Mouse (Mus musculus) myocyte (in vitro differentiated cells): ENCODE results near the gene Crisp3. TPM values are rescaled to one million over a fixed set of nuclear protein-coding genes. Genes with fewer than 3 reads are reported as not detected.
"Not testable (repeated sequence)": the region's sequence is repeated elsewhere in the genome, so short reads cannot be mapped to it uniquely, and the experiment has no call there.

ENCODE experiments used
- H3K27me3 ChIP-seq: one replicate; pipeline ENCODE4 v1.6.1; 2011; ENCODE audit not compliant: control insufficient read depth, insufficient read depth, insufficient read length
- H3K36me3 ChIP-seq: one replicate; pipeline ENCODE4 v1.6.1; 2011; ENCODE audit not compliant: control insufficient read depth, insufficient read depth
- H3K4me2 ChIP-seq: one replicate; pipeline ENCODE4 v1.6.1; 2011; ENCODE audit warnings: low read depth, control low read depth
- H3K4me3 ChIP-seq: one replicate; pipeline ENCODE4 v1.5.1; 2011; ENCODE audit warnings: mild to moderate bottlenecking, control low read depth, moderate library complexity
- H3K79me2 ChIP-seq: one replicate; pipeline ENCODE4 v1.6.1; 2011; ENCODE audit not compliant: control insufficient read depth, insufficient read depth
- H3ac ChIP-seq: one replicate; pipeline ENCODE4 v1.6.1; 2011; ENCODE audit not compliant: control insufficient read depth, insufficient read length
- CEBPB ChIP-seq: IDR thresholded peaks from 2 replicates; pipeline ENCODE4 v1.6.1; 2011; ENCODE audit warnings: mild to moderate bottlenecking, moderate library complexity; ENCODE audit not compliant: poor library complexity, insufficient read depth, severe bottlenecking
- E2F4 ChIP-seq: IDR thresholded peaks from one replicate; pipeline ENCODE4 v1.6.1; 2011; ENCODE audit warnings: mild to moderate bottlenecking, control low read depth, moderate library complexity; ENCODE audit not compliant: insufficient read depth
- MAX ChIP-seq: IDR thresholded peaks from one replicate; pipeline ENCODE4 v1.6.1; 2011; ENCODE audit warnings: low read depth, mild to moderate bottlenecking, control low read depth
- MYOD1 ChIP-seq, 3 experiments: IDR thresholded peaks; one replicate each; pipeline ENCODE4 v1.6.1; 2011; ENCODE audit warnings: control low read depth in 2 of 3, low read depth in 2 of 3, mild to moderate bottlenecking in 2 of 3, moderate library complexity in 1 of 3; ENCODE audit not compliant: insufficient read length in 2 of 3, control insufficient read depth in 1 of 3
- MYOG ChIP-seq, 3 experiments: IDR thresholded peaks; one replicate each; pipeline ENCODE4 v1.6.1; 2011; ENCODE audit warnings: control low read depth in 2 of 3, low read depth in 2 of 3, mild to moderate bottlenecking in 2 of 3; ENCODE audit not compliant: insufficient read length in 2 of 3, control insufficient read depth in 1 of 3, insufficient read depth in 1 of 3
- POLR2A ChIP-seq: IDR thresholded peaks from one replicate; pipeline ENCODE4 v1.6.1; 2011; ENCODE audit warnings: low read depth, mild to moderate bottlenecking, control low read depth, moderate library complexity; ENCODE audit not compliant: insufficient read length
- POLR2AphosphoS2 ChIP-seq: IDR thresholded peaks from one replicate; pipeline ENCODE4 v1.6.1; 2011; ENCODE audit warnings: low read depth, control low read depth; ENCODE audit not compliant: insufficient read length
- REST ChIP-seq: IDR thresholded peaks from one replicate; pipeline ENCODE4 v1.6.1; 2011; ENCODE audit warnings: mild to moderate bottlenecking, control low read depth, moderate library complexity; ENCODE audit not compliant: insufficient read depth, insufficient read length
- SRF ChIP-seq: IDR thresholded peaks from one replicate; pipeline ENCODE4 v1.6.1; 2011; ENCODE audit warnings: low read depth; ENCODE audit not compliant: control insufficient read depth, insufficient read length
- TCF12 ChIP-seq: IDR thresholded peaks from one replicate; pipeline ENCODE4 v1.6.1; 2011; ENCODE audit warnings: mild to moderate bottlenecking, control low read depth; ENCODE audit not compliant: poor library complexity, insufficient read depth, severe bottlenecking
- TCF3 ChIP-seq: IDR thresholded peaks from one replicate; pipeline ENCODE4 v1.6.1; 2011; ENCODE audit warnings: low read depth, control low read depth; ENCODE audit not compliant: insufficient read length
- USF1 ChIP-seq: IDR thresholded peaks from one replicate; pipeline ENCODE4 v1.6.1; 2011; ENCODE audit warnings: low read depth, mild to moderate bottlenecking, control low read depth, moderate library complexity
- polyA plus RNA-seq: library from polyadenylated mRNA; unstranded; fragments of >200 nt; fragmentation: generic; extraction: Trizol; gene quantifications from one replicate; pipeline ENCODE4 v1.2.1, GENCODE M21; 2012; ENCODE audit warnings: missing spikeins

Gene Crisp3
- not detected for polyA plus RNA-seq

DNA sequence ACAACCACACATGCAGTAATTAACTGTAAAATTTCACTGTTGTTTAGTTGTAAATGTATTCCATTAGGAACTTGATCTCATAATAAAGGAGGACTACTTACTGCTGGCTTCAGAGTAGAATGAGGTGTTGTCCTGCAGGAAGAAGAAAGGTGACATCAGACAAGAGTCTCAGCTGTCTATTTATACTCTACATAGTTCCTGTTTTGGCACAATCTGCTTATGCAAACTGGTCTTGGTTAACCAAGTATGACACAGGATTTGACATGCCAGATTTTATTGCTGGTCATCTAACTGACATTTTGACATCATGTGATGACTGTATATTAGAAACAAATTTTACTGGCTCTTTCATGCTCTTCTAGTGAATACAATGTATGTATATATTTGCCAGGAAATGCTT lies at the start of gene Crisp3:
TSS of gene Crisp3 (minus strand) at position 154 of the 400 bp plus-strand sequence.
- Histone ChIP-seq H3K27me3 (no peaks in the 10 kb centered on the region), H3K4me2 (no peak within 1 kb of the TSS), H3K36me3 (no peaks in the 10 kb centered on the region), H3ac (no peak within 1 kb of the TSS), H3K79me2 (no peaks in the 10 kb centered on the region), H3K4me3 (no peak within 1 kb of the TSS)
- no peak for TF ChIP-seq CEBPB
- TF ChIP-seq E2F4: no peak
- no peak for TF ChIP-seq REST
- TF ChIP-seq POLR2AphosphoS2: no peak
- TF ChIP-seq USF1: no peak

DNA sequence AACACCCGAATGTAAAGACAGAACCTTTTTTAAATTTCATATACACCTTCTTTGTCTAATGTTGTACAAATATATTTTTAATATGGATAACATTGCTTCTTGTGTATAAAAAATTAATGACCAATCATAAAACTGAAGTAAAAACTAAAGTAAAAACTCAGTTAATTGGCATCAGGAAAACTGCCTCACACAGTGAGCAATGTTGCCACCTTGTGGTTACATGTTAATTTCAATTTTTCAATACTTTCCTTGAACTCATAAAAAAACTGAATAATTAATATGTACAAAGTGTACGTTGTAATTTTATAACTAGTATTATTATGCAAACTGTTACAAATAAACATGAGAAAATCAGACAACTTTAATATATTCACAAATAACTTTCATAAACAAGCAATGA lies 43.3 kb upstream of the Crisp3 start:
- Histone ChIP-seq H3K27me3 (no peaks in the 10 kb centered on the region), H3K4me2 (no peak overlapping the region), H3K36me3 (no peaks in the 10 kb centered on the region), H3K4me3 (no peak overlapping the region), H3ac (no peak overlapping the region), H3K79me2 (no peaks in the 10 kb centered on the region)
- TF ChIP-seq MYOG (IDR thresholded peaks at IDR 0.05; ENCODE audit: control insufficient read depth in 1 of 3, insufficient read depth in 1 of 3, insufficient read length in 2 of 3, low read depth in 2 of 3): no peak
- TF ChIP-seq REST: no peak
- TF ChIP-seq MYOD1 (IDR thresholded peaks at IDR 0.05; ENCODE audit: control insufficient read depth in 1 of 3, insufficient read length in 2 of 3, low read depth in 2 of 3): no peak
- TF ChIP-seq USF1: no peak
- TF ChIP-seq MAX: no peak
- no peak for TF ChIP-seq TCF3
- no peak for TF ChIP-seq TCF12
- TF ChIP-seq POLR2A: no peak
- no peak for TF ChIP-seq POLR2AphosphoS2

DNA sequence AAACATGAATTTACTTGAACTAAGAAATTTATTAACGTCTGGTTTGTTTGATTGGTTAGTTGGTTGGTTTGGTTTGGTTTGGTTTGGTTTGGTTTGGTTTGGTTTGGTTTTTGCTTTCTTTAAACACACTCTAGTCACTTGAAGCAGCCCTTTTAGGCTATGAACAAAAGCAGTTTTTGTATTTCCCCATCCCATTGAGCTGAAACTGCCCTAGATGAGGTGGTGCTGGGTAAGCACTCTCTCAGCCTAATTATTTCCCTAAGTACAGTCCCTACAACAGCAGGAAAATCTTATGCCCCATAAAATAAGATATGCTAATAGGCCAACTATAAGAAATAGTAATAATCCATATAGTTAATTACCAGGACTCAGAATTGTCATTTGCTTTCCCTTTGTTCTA lies 33.4 kb upstream of the Crisp3 start:
- no peak for TF ChIP-seq USF1
- no peak for TF ChIP-seq TCF12
- TF ChIP-seq CEBPB: no peak
- TF ChIP-seq SRF: no peak
- no peak for TF ChIP-seq REST
- TF ChIP-seq MYOG (IDR thresholded peaks at IDR 0.05; ENCODE audit: control insufficient read depth in 1 of 3, insufficient read depth in 1 of 3, insufficient read length in 2 of 3, low read depth in 2 of 3): no peak

DNA sequence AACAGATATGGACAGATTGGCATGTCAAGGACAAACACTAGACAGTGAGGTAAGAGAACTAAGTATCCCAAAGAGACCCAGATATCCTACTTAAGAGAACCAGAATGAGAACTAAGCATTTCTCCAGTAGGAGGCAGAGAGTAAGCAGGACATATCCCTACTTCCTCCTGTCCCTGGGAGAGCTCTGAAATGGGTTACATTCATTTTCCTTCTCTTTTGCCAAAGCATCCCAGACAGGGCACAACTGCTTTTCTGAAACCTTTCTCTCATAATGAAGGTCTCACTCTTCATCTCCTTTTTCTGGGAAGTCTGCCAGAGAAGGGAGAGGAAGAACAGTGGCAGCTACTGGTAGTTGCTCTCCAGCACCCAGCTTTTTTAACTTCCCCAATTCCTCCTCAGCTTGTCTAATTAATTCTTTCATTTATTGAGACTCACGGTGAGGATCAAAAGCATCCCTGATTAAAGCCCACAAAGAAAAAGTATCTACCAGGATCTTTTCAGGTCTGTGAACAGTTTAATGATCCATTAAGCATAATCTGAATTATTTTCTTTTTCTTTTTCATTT lies 32.9 kb upstream of the Crisp3 start:
- H3K27me3 ChIP-seq: no peaks in the 10 kb centered on the region
- TF ChIP-seq E2F4: no peak
- no peak for TF ChIP-seq REST
- no peak for TF ChIP-seq POLR2AphosphoS2
- H3K79me2 ChIP-seq: no peaks in the 10 kb centered on the region
- H3K36me3 ChIP-seq: no peaks in the 10 kb centered on the region
- no peak overlapping the region for H3K4me3 ChIP-seq
- no peak overlapping the region for H3K4me2 ChIP-seq
- no peak overlapping the region for H3ac ChIP-seq

More for the DNA sequence above, 33.4 kb upstream of the Crisp3 start:
- Histone ChIP-seq H3ac (no peak overlapping the region), H3K4me2 (no peak overlapping the region), H3K27me3 (no peaks in the 10 kb centered on the region), H3K4me3 (no peak overlapping the region), H3K36me3 (no peaks in the 10 kb centered on the region), H3K79me2 (no peaks in the 10 kb centered on the region)

DNA sequence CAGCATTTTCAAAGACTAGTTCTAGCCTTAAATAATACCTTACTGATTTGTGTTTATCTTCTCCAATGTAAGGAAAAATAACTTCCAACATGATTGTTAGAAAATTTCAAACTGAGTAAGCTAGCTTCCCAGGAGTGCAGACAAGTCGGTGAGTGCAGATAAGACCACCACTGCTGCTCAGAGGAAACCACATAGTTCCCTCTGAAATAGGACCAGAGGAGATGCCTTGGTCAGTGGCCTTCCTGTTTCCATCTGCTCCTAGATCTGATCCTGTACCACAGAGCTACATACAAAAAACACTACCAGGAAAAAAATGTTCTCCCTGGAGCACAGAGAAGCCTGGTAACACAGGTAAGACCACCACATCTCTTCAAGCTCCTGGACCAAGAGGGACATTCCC lies 10.4 kb upstream of the Crisp3 start:
- no peaks in the 10 kb centered on the region for H3K36me3 ChIP-seq
- no peak overlapping the region for H3K4me2 ChIP-seq
- TF ChIP-seq USF1: no peak
- no peak for TF ChIP-seq POLR2AphosphoS2
- no peak for TF ChIP-seq POLR2A
- no peak for TF ChIP-seq TCF12
- no peak for TF ChIP-seq TCF3
- TF ChIP-seq CEBPB: no peak
- no peak for TF ChIP-seq MYOD1 (IDR thresholded peaks at IDR 0.05; ENCODE audit: control insufficient read depth in 1 of 3, insufficient read length in 2 of 3, low read depth in 2 of 3)
- TF ChIP-seq E2F4: no peak
- TF ChIP-seq SRF: no peak
- no peak for TF ChIP-seq MAX
- no peak for TF ChIP-seq REST
- TF ChIP-seq MYOG (IDR thresholded peaks at IDR 0.05; ENCODE audit: control insufficient read depth in 1 of 3, insufficient read depth in 1 of 3, insufficient read length in 2 of 3, low read depth in 2 of 3): no peak
- H3ac ChIP-seq: no peak overlapping the region
- no peak overlapping the region for H3K4me3 ChIP-seq
- no peaks in the 10 kb centered on the region for H3K27me3 ChIP-seq
- no peaks in the 10 kb centered on the region for H3K79me2 ChIP-seq

DNA sequence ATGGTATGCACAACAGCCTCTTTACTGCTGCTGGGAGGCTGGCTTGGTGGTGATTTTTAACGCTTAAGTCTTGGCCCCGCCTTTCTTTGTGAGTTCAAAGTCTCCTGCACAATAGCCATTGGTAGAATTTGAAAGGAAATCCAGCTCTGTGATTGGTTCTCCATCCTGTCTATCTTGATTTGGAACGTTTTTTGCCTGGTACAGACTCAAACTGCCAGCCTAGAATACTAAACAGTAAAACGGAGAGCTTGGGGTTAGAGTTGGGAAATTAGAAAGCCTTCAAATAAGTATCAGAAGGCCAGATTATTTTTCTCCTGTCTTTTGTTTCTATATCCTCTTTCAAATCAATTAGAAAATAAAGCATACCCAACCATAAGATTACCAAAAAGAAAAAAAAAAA lies 33.5 kb downstream of the Crisp3 start, which contains the start of gene Pgk2:
TSS of gene Pgk2 (minus strand) at position 101 of the 400 bp plus-strand sequence.
- no peak within 1 kb of the TSS for H3ac ChIP-seq
- no peak within 1 kb of the TSS for H3K4me3 ChIP-seq
- H3K36me3 ChIP-seq: no peaks in the 10 kb centered on the region
- TF ChIP-seq REST: no peak
- H3K4me2 ChIP-seq: no peak within 1 kb of the TSS
- no peaks in the 10 kb centered on the region for H3K79me2 ChIP-seq
- no peaks in the 10 kb centered on the region for H3K27me3 ChIP-seq

DNA sequence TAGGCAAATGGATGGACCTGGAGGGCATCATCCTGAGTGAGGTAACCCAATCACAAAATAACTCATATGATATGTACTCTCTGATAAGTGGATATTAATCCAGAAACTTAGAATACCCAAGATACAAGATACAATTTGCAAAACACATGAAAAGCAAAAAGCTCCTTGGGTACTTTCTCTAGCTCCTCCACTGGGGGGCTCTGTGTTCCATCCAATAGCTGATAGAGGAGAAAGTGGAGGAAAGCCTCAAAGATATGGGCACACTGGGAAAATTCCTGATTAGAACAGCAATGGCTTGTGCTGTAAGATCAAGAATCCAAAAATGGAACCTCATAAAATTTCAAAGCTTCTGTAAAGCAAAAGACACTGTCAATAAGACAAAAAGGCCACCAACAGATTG lies 40.3 kb downstream of the Crisp3 start:
- not testable (repeated sequence) for H3K79me2 ChIP-seq, H3K36me3 ChIP-seq, H3K4me2 ChIP-seq, H3ac ChIP-seq, H3K4me3 ChIP-seq, H3K27me3 ChIP-seq

DNA sequence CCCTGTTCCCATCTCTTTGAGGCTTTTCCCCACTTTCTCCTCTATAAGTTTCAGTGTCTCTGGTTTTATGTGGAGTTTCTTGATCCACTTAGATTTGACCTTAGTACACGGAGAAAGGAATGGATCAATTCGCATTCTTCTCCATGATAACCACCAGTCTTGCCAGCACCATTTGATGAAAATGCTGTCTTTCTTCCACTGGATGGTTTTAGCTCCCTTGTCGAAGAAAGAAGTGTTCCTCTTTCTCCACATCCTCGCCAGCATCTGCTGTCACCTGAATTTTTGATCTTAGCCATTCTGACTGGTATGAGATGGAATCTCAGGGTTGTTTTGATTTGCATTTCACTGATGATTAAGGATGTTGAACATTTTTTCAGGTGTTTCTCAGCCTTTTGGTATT lies 51.9 kb downstream of the Crisp3 start:
- H3K4me2 ChIP-seq, H3K27me3 ChIP-seq, H3K36me3 ChIP-seq, H3K4me3 ChIP-seq, H3K79me2 ChIP-seq, H3ac ChIP-seq: not testable (repeated sequence)
